Mouse (Mus musculus) natural killer cell, adult 2 months (primary cell): ENCODE results near the gene Aanat.
A peak's percentile ranks its signal among the peaks of the same experiment; 100 is the strongest.

Experiments used
- DNase-seq, 2 experiments: peaks; one replicate each; pipeline ENCODE4 v3.0.0; 2022; ENCODE audit warnings: low spot score in 2 of 2

The Aanat gene

DNA sequence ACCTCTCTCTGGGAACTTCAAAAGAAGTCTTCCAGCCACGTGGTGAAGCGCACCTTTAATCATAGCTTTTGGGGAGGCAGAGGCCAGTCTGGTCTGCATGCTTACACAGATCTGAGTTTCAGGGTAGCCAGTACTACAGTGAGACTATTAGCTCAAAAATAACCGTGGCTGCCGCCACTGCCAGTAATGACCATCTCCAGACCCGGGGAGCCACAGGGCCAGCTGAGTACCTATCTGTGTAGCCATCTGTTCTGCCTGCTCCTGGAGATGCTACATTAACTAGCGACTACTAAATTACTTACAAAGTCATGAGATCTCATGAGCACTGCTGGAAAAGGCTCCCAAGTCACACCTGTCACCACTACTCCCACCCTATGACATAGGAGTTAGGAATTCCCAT, 11.2 kb upstream of the Aanat start:
- DNase-seq, result no peak

DNA sequence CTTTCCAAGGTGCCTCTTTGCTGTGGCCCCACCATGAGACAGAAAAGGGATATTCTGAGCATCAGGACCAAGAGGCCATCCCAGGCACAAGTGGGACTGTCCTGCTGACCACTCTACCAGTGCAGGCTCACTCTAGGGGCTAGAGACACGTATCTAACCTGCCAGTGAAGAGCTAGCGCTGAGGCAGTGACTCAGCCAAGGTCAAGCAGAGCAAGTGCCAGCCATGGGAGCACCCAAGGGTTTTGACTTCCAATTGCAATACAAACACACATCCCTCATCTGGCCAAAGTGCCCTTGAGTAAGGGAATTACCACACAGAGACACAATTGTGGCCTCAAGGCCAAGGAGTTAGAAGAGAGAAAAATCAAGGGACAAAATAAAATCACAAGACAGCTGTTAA, 10.8 kb upstream of the Aanat start:
- no peak for DNase-seq

- no peak for DNase-seq
Measured at GRCm38 (mm10) chr11:116579280-116579679, 7.0 kb upstream of the Aanat start.

- no peak for DNase-seq
Measured at GRCm38 (mm10) chr11:116580031-116580652, 6.1 kb upstream of the Aanat start.

DNA sequence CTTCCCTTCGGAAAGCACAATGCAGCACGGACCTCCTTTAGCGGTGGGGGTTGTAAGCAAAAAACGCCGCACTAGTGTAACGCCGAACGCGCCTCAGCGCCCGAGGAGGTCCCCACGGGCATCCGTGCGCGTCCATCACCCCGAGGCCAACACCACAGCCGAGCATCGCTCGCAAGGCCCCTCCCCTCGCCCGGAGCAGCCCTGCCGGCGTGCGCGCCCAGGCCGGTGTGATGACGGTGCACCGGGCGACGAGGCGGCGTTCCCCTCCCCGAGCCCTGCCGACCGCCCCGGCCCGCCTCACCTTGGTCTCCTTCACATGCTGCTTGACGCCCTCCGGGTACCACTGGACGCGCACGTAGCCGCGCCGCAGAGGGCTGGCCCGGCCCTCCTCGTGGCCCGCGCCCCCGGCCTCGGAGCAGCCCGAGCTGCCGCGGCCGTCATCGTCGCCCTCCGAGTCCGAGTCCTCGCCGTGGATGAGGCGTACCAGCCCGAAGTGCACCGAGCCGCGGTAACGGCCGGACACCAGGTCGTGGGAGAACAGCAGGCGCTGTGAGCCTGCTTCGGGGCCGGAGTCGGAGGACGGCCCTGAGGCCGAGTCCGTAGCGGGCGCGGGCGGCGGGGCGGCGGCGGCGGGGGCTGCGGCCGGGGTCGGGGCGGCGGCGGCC, 5.4 kb upstream of the Aanat start:
- peak in 1 of 2 experiments; percentile 34 for DNase-seq

DNA sequence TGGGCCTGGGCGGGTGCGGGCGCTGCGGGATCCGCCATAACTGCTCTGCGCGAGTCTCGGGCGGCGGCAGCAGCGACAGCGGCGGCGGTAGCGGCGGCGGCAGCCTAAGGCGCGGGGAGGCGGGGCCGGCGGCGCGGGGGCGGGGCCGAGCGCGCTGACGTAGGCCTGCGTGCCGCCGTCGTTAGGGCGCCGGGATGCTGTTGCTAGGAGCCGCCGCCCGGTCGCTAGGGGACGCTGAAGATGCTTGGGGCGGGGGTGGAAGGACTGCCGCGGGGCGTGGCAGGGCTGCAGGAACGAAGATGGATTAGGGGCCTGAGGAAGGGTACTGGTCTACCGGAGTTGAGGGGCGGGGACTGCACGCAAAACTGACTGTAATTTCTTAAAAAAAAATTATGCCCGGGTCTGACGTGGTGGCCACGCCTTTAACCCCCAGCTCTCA, 4.8 kb upstream of the Aanat start, which contains the start of gene Ube2o:
Ube2o (minus strand) TSS at position 72 of the 439 bp plus-strand sequence.
- peak; percentile 77 to 88 for DNase-seq

DNA sequence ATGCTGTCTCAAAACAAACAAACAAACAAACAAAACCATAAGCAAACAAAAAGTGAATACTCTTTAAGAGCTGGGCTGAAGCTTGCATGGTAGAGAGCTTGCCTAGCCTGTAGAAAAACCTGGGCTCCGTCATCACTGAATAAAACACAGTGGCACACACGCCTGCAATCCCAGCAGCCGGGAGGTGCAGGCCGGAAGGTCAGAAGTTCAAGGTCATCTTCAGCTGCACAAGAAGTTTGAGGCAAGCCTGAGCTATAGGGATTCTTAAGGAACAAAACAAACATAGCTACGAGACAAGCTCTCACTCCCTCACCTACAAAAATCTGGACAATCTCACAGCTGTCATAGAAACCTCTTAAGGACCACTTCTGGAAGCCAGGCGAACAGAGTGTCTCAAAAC, 550 bp upstream of the Aanat start:
- DNase-seq, result no peak

- DNase-seq, result peak; percentile 63 to 77
Measured at GRCm38 (mm10) chr11:116586801-116587631, 784 bp downstream of the Aanat start.

DNA sequence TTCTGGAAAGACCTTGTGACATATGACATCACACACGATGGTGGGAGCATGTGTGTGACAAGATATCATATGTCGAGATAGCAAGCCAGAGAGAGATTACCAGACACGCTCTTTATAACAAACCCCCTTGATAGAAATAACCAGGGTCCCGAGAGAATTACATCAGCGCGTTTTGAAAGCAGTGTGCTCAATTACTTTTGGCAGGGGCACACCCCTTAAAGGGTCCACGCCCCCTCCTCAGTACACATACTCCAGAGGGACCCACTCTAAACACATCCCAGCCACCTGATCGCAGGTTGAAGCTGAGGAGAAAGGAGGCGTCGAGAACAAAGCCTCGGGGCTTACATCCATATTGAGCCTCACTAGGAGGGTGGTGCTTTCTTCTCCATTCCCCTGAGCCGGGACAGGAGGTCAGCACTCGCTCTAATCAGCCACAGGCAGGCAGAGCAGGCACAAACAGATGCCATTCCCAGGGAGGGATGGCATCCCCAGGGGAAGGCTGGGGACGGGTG, 2.8 kb downstream of the Aanat start:
- DNase-seq, result no peak

DNA sequence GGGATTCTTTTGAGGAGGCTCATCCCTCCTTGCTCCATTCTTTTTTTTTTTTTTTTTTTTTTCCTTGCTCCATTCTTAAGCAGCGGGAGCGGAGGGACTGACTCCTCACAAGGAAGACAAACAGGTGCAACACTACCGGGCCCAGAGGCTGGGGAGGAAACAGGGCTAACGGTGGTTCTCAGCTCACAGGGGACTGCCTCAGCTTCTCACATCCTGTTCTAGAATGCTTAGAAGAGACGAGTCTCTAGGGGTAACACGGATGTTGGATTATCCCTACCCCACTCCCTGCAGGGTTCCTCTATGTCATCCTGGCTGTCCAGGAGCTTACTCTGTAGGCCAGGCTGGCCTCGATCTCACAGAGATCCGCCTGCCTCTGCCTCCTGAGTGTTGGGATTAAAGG, 3.3 kb downstream of the Aanat start:
- no peak for DNase-seq

DNA sequence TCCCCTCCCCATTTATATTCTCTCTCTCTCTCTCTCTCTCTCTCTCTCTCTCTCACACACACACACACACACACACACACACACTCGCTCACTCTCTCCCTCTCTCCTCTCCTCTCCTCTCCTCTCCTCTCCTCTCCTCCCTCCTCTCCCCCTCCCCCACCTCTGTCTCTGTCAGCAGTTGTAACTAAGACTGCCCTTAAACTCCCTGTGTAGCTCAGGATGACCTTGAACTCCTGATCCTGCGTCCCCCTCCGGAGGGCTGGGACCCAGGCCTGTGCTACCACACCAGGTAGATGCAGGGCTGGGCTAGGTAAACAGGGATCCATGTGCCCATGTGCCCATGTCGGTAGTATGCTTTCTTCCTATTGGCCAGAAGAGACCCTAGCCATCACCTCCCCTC, 5.4 kb downstream of the Aanat start:
- no peak for DNase-seq

- peak; percentile 83 to 86 for DNase-seq
Measured at GRCm38 (mm10) chr11:116592428-116592827, 6.2 kb downstream of the Aanat start.

- DNase-seq, result no peak
Measured at GRCm38 (mm10) chr11:116593345-116593744, 7.1 kb downstream of the Aanat start.

- DNase-seq, result no peak
Measured at GRCm38 (mm10) chr11:116596766-116597165, 10.5 kb downstream of the Aanat start.

GRCm38 (mm10) chr11:116598193-116598592, 12.0 kb downstream of the Aanat start:
- no peak for DNase-seq

DNA sequence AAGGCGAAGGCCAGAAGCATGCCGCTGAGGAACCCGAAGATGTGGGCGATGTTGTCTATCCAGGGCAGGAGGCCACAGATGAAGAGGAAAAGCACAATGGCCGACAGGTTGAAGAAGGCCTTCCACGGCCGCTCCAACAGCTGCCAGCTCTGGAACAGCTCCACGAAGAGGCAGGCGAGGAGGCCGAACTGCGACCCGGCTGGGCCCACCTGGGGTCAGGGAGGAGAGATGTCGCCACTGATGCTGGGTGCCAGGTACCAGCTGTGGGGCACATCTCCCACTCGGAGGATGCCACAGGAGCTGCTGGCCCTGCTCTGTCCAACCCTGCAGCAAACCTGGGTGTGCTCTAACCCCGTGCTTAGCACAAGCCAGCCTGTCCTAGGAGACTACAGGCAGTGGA, 13.0 kb downstream of the Aanat start:
- DNase-seq, result no peak

DNA sequence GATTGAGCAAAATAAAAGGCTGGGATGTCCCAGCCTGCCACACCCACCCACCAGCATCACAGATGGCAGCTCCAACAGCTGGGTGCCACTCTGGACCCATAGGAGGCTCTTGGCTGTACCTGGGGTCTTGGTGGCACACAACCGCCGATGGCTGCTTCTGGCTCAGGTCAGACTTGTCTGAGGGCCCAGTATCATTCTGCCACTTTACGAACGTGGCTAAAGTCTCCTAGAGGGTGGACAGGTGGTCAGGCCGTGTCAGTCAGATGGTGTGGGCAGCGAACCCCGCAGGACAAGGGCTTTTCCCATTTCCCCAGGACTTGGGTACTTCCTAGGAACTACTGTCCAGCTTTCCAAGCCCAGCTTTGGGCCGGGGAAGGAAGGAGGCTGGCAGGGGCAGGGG, 14.9 kb downstream of the Aanat start:
- no peak for DNase-seq

- DNase-seq, result no peak
Measured at GRCm38 (mm10) chr11:116602043-116602442, 15.8 kb downstream of the Aanat start.

GRCm38 (mm10) chr11:116603339-116603738, 17.1 kb downstream of the Aanat start:
- DNase-seq, result peak in 1 of 2 experiments; percentile 53

DNA sequence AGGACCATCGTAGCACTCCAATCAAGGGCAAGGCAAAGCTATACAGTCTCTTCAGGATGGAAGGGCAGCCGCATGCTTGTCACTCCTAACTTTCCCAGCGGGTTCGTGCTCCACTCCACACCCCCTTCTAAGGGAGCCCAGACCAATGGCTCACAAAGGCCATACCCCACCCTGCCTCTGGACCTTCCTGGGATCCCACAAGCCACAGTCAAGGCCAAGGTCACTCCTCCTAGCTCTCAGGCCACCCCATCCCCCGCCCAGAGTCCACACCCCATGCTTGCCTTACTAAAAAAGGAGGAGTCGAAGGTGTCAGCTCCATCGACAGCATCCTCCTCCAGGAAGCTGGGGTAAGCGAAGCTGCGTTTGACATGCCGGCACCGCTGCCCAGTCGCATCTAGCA, 17.9 kb downstream of the Aanat start:
- no peak for DNase-seq

- DNase-seq, result no peak
Measured at GRCm38 (mm10) chr11:116607717-116608116, 21.5 kb downstream of the Aanat start.

- no peak for DNase-seq
Measured at GRCm38 (mm10) chr11:116609965-116610630, 23.9 kb downstream of the Aanat start.
